Mouse (Mus musculus) right cerebral cortex, postnatal 10 days (tissue): ENCODE data around the gene Nradd.
A peak's percentile ranks its signal among the peaks of the same experiment; 100 is the strongest.

Experiments
- DNase-seq, 2 experiments: peaks; one replicate each; pipeline ENCODE4 v3.0.0; 2021; ENCODE audit warnings: low spot score in 2 of 2

Nradd gene

DNA sequence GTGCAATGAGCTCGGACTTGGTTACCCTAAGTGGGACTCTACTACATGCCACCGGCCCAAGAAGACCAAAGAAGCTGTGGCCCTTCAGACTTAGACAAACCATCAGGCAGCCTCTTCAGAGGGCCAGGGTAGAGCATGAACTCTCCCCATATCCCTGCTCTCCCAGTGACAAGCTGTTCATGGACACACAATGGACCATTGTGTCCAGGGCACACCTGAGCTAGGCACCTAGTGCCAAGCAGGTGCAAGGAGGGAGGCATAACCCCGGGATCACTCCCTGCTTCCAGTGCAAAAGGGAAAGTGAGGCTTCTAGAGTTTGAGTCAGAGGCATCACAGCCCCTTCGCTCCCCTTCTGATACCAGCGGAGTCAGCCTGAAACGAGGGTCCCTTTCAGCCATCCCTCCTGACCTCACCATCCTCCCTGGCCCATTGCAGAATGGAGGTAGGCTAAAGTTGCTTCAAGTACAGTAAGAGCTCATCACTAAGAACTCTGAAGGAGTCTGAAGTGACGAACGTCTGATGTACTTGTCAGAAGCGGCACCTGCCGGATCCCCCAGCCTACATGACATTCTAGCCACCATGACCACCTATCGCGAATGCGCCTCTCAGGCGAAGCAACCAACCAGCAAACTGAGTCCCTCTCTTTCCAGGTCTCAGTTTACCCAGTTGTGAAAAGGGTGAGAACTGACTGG is 28.9 kb upstream of the Nradd start:
- no peak for DNase-seq

GRCm38 (mm10) chr9:110651931-110652722 is 27.9 kb upstream of the Nradd start:
- peak; percentile 51 to 60 for DNase-seq

DNA sequence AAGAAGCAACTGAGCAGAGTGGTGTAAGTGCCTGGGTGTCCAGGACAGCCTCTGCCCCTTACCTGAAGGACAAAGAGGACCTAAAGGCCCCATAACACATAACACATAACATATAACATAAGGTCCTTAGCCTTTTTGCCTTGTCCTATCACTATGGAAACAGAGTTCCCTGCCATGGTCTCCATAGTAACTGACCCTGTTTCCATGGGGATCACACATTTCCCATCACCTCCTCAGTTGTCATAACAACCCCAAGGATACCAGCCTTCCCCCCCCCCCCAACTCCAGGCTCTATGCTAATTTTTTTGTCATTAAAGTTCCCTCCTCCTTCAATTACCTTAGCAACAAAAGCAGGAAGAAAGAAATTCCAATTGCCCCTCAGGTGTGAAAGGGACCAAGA is 25.5 kb upstream of the Nradd start:
- peak; percentile 67 to 83 for DNase-seq

DNA sequence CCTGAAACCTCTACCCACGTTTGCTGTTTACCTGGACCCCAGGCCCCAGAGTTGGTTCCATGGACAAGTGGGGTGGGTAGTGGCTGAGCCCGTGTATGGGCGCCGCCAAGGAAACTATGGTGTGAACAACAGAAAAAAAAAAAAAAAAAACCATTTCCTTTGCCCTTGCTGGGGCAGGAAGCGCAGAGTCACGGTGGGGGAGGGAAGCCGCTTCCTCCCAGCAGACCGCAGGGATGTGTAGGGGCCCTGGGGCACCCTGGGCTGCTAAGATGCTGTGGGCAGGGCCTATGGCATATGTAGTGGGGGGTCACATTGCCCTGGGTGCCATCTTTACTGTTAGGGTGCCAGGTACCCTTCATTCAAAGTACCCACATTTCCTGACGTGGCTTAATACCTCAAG is 21.0 kb upstream of the Nradd start:
- no peak for DNase-seq

GRCm38 (mm10) chr9:110644295-110644694 is 20.0 kb upstream of the Nradd start:
- no peak for DNase-seq

- no peak for DNase-seq
These were observed 19.5 kb upstream of the Nradd start for GRCm38 (mm10) chr9:110643787-110644186.

GRCm38 (mm10) chr9:110642812-110643524 is 18.7 kb upstream of the Nradd start:
- DNase-seq = no peak

DNA sequence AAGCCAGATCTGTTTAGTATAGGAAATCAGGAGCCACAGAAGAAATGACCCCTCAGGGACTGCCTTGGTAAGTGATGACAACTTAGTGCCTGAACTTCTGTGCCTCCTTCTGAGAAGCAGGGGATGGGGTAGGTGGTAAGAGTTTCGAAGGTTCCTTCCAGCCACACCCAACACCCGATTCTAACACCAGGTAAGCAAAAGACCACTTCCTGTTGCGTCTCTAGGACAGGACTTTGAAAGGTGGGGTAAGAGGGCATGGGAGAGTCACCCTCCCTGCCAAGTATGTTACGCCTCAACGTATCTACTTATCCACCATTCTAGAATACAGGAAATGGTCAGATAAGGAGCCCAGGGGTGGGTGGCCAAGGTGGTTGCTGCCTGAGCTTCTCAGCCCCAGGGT is 16.8 kb upstream of the Nradd start:
- DNase-seq = no peak

GRCm38 (mm10) chr9:110638611-110639021 is 14.4 kb upstream of the Nradd start:
- DNase-seq = no peak

DNA sequence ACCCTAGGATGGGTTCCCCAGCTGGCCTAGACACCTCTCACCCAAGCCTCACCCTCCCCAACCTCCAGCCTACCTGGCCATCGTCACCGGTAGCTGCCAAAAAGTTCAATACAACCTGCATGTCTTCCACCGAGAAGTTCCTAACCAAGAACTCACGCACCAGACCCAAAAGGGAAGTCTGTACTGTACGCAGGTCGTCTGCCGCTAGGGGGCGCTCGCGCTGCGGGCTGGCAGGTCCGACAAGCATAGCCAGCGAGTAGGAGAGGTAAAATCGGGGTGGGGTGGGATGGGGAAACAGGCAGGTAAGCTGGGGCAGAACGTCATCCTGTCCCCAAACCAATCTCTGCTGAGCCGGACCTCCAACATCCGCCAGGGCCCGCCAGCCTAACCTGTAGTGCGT is 11.0 kb upstream of the Nradd start:
- peak; percentile 75 to 90 for DNase-seq

DNA sequence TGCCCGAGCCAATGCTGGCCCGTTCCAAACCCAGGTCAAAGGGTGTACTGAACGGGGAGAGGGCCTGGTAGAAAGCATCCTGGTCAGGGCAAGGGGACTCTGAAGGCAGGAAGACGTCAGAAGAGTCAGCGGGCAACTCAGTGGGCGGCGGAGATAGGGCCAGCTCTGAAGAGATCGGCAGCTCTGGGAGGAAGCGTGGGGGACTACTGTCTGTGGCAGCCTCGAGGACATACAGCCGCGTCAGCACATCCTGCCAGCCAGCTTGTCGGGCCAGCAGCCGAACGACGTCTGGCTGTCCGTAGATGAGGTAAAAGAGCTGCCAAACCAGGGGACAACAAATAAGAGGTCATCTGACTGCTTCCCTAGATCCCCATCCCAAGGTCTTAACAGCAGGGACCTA is 9.6 kb upstream of the Nradd start:
- peak; percentile 60 to 61 for DNase-seq

- no peak for DNase-seq
These were observed 8.4 kb upstream of the Nradd start for GRCm38 (mm10) chr9:110632671-110633070.

GRCm38 (mm10) chr9:110631651-110632275 is 7.5 kb upstream of the Nradd start:
- DNase-seq = no peak

GRCm38 (mm10) chr9:110631191-110631590 is 6.9 kb upstream of the Nradd start:
- DNase-seq = peak in 1 of 2 experiments; percentile 69

GRCm38 (mm10) chr9:110630171-110630570 is 5.9 kb upstream of the Nradd start:
- DNase-seq = no peak

DNA sequence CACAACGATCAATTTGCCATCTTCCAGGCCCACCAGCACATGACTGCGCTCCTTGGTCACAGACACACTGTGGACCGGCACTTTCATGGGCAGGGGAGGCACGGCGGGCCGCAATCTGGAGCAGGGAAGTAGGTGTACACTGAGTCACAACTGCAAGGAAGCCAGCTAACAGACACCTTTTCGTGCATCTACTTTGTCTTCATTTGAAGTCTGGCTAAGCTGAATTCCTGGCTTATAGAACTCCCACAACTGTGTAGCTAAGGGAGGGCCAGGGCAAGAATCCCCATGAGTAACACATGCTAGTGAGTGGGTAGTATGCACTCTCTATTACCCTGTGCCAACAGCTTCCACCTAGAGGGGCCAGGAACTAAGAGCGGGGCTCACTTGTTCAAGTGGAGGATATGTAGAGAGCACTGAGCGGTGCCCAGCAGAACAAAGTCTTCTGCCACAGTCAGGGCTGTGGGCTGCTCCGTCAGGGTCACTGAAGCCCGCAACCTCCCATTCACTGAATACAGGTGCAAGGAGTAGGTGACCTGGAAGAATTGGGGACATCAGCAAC is 1.2 kb upstream of the Nradd start:
- DNase-seq = no peak

DNA sequence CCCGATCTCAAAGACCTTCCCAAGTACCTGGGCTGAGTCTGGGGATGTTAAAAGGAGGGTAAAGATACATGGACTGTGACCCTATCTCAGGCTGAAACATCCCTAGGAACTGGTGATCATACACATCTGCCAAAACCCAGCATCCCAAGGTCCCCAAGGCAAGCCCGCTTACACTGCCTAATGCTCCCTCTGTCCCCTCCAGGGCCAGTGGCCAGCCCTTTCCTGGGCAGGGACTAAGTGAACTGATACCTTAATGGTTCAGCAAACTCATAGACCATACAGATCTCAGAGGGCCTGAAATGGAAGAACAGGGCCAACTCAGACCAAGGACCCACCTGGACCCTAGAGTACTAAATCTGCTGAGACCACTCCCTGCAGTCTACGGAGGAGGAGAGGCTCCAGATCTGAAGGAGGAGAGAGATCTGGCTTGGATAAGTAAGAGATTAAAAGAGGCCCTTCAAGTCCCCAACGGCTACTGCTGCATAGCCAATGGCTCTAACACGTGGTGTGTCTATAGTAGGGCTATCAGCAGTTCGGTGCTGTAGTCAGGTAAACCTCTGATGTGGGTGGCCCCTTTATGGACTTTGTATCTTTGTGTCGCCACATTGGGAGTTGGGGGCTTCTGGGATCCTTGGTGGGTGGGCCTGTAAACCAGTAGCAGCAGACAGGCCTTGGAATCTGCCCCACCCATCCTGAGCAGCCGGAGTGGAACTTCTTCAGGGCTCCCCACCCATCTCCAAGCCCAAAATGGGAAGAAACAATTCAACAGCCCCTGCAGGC is 646 bp downstream of the Nradd start:
- peak in 1 of 2 experiments; percentile 24 for DNase-seq

GRCm38 (mm10) chr9:110622621-110623219 is 1.5 kb downstream of the Nradd start:
- peak in 1 of 2 experiments; percentile 18 for DNase-seq

- no peak for DNase-seq
These were observed 3.6 kb downstream of the Nradd start for GRCm38 (mm10) chr9:110620685-110621084.

DNA sequence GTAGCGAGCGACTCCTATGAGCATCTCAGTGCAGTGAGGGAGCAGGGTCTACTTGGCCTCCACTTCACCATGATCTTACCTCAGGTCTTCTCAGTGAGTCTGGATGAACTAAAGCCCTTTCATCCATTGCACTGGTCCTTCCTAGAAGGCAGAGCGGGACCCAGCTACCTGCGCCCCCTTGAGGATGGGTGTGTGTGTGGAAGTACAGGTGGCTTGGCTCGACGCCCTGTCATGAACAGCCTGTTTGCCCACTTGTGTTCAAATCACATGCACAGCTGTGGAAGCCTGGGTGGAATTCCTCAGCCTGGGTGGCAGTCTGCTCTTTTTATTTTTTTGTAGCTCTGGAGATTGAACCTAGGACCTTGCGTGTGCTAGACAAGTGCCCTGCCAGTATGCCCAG is 4.1 kb downstream of the Nradd start:
- peak in 1 of 2 experiments; percentile 34 for DNase-seq

GRCm38 (mm10) chr9:110617081-110617480 is 7.2 kb downstream of the Nradd start:
- DNase-seq = no peak
